Comparison of ENCODE assay signal across 16 mouse cellular contexts in the genomic region with DNA sequence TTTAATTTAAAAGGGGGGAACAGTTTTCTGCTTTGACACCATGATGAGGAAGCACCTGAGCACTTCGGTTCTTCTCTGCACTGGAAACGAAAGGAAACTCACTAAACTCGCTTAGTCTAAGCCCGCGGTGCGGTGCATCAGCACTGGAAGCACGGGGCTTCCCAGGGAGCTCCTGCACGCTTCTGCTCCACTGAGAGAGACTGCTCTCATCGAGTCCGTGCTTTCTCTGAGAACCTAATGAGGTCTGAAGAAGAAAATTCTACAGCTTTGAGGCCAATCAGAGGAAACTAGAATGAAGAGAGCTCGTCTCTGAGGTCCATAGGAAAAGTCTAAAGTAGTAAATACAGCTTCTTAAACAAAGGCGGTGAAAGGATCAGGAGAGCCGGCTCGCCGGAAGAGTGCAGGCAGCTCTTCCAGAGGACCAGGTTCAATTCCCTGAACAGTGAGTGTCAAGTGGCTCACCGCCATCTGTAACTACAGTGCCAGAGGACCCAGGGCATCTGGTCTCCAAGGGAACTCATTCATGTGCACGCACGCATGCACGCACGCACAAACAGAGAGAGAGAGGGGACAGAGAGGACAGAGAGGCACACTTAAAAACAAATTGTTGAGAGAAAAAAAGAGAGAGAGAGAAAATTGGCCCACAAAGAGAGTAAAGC. TPM values are rescaled to one million over a fixed set of nuclear protein-coding genes. Genes with fewer than 3 reads are reported as not detected.
A peak's percentile ranks its signal among the peaks of the same experiment; 100 is the strongest.
DNase-seq lines count a peak whose midpoint lies in the region; ATAC-seq and TF ChIP-seq lines count a peak whose summit lies in the region.
"Had no signal": no experiment of that assay in that cellular context is flagged by ENCODE, and none has a peak within 500 bp of the region (broad histone marks: within the 10 kb centered on the region; RNA-seq: fewer than 3 reads in every experiment).

No protein-coding gene starts in this region.

- intact Hi-C loops in heart, postnatal 36 days (cut with DNase I) = no loop called here

- H3K27me3 ChIP-seq in forebrain, embryonic 11.5 days (ENCODE audit: control insufficient read depth, insufficient read depth, low read length) = no peaks in the 10 kb centered on the region
- H3K27me3 ChIP-seq in hindbrain, embryonic 14.5 days (ENCODE audit: control insufficient read depth, insufficient read depth, low read length) = no peaks in the 10 kb centered on the region
- H3K27me3 ChIP-seq in midbrain, postnatal 0 days (ENCODE audit: insufficient read depth, low read length) = no peaks in the 10 kb centered on the region

- peak overlapping the region; percentile 24; the same call in 1 of the 2 replicates for H3K4me2 ChIP-seq in forebrain, embryonic 11.5 days (ENCODE audit: low read depth, low read length, severe bottlenecking)
- H3K4me2 ChIP-seq in hindbrain, embryonic 14.5 days (replicated peaks) = peak overlapping the region; percentile 95
- peak overlapping the region; percentile 83 for H3K4me2 ChIP-seq in midbrain, postnatal 0 days (ENCODE audit: low read depth, low read length, poor library complexity, severe bottlenecking)
- H3K4me2 ChIP-seq: limb, embryonic 12.5 days; lung, embryonic 14.5 days had no signal

- H3K4me3 ChIP-seq in forebrain, embryonic 11.5 days (ENCODE audit: low read depth, low read length) = no peak overlapping the region
- H3K4me3 ChIP-seq in hindbrain, embryonic 14.5 days (replicated peaks; ENCODE audit: low read length) = peak overlapping the region; percentile 65
- peak overlapping the region; percentile 17 for H3K4me3 ChIP-seq in midbrain, postnatal 0 days (ENCODE audit: low read depth, low read length)
- H3K4me3 ChIP-seq: gastrocnemius, adult 2 months; heart, embryonic 10.5 days; limb, embryonic 12.5 days; megakaryocyte, embryonic 14.5 days had no signal

- no peaks in the 10 kb centered on the region for H3K36me3 ChIP-seq in forebrain, embryonic 11.5 days (ENCODE audit: control insufficient read depth, insufficient read depth, low read length)
- H3K36me3 ChIP-seq in hindbrain, embryonic 14.5 days (replicated peaks; ENCODE audit: control insufficient read depth, insufficient read depth) = no peaks in the 10 kb centered on the region
- H3K36me3 ChIP-seq in midbrain, postnatal 0 days (ENCODE audit: insufficient read depth, low read length) = peaks cover 3% of the 10 kb centered on the region; the same call in 1 of the 2 replicates
- H3K36me3 ChIP-seq: heart, embryonic 10.5 days; limb, embryonic 12.5 days had no signal

- H3K9me3 ChIP-seq in forebrain, embryonic 11.5 days (ENCODE audit: control insufficient read depth, low read length) = no peaks in the 10 kb centered on the region
- H3K9me3 ChIP-seq in hindbrain, embryonic 14.5 days (ENCODE audit: control insufficient read depth, low read length) = no peaks in the 10 kb centered on the region
- H3K9me3 ChIP-seq in midbrain, postnatal 0 days (ENCODE audit: low read length) = no peaks in the 10 kb centered on the region
- H3K9me3 ChIP-seq: heart, embryonic 10.5 days; limb, embryonic 12.5 days had no signal

- H3K27ac ChIP-seq in forebrain, embryonic 11.5 days (ENCODE audit: low read depth, low read length) = no peak overlapping the region
- H3K27ac ChIP-seq in hindbrain, embryonic 14.5 days = 0 out of 2 replicates have a peak overlapping the region, but pooled peaks have one; percentile 3
- H3K27ac ChIP-seq in midbrain, postnatal 0 days (ENCODE audit: low read depth, low read length) = no peak overlapping the region
- H3K27ac ChIP-seq: gastrocnemius, adult 2 months; heart, embryonic 10.5 days; limb, embryonic 12.5 days had no signal

- peaks cover 18% of the 10 kb centered on the region for H3K4me1 ChIP-seq in forebrain, embryonic 11.5 days (replicated peaks; ENCODE audit: control insufficient read depth, insufficient read depth, low read length)
- peaks cover 31% of the 10 kb centered on the region for H3K4me1 ChIP-seq in hindbrain, embryonic 14.5 days (replicated peaks; ENCODE audit: control insufficient read depth, insufficient read depth, low read length)
- H3K4me1 ChIP-seq in midbrain, postnatal 0 days (ENCODE audit: insufficient read depth, low read length) = peaks cover 4% of the 10 kb centered on the region; the same call in 1 of the 2 replicates

- DNase-seq in cerebellum, postnatal 10 days = peak; percentile 60 to 63
- DNase-seq in forebrain, embryonic 11.5 days (ENCODE audit: low spot score) = no peak
- DNase-seq in hindbrain, embryonic 14.5 days (ENCODE audit: low spot score) = no peak
- DNase-seq in midbrain, postnatal 0 days (ENCODE audit: low spot score) = peak; percentile 39
- DNase-seq in gastrocnemius, adult 8-10 months (ENCODE audit: low spot score in 2 of 2) = no peak
- no peak for DNase-seq in heart, postnatal 36 days
- DNase-seq in ovary, postnatal 10 days (ENCODE audit: low spot score) = no peak
- DNase-seq: adrenal gland, adult 2 months; gastrocnemius, adult 2 months; lung, embryonic 14.5 days; thymus, postnatal 4 days had no signal

- TF ChIP-seq CTCF in midbrain, postnatal 0 days (IDR thresholded peaks at IDR 0.05) = no peak

- no peak for ATAC-seq in cerebellum, adult (ENCODE audit: insufficient number of reproducible peaks, low FRiP score, low TSS enrichment)
- ATAC-seq in forebrain, embryonic 11.5 days (replicated peaks; ENCODE audit: low FRiP score) = peak; percentile 25; the same call in 1 of the 2 replicates
- no peak for ATAC-seq in hindbrain, embryonic 14.5 days (ENCODE audit: low FRiP score)
- no peak for ATAC-seq in midbrain, postnatal 0 days (ENCODE audit: low FRiP score)

- 60% methylated on average over 20 of the region's 20 CpGs for WGBS in forebrain, embryonic 11.5 days
- 57% methylated on average over 20 of the region's 20 CpGs for WGBS in hindbrain, embryonic 14.5 days
- 58% methylated on average over 20 of the region's 20 CpGs for WGBS in midbrain, postnatal 0 days

- no peak overlapping the region for H3K9ac ChIP-seq in forebrain, embryonic 11.5 days (ENCODE audit: low read length)
- peak overlapping the region; percentile 28; the same call in 1 of the 2 replicates for H3K9ac ChIP-seq in hindbrain, embryonic 14.5 days
- no peak overlapping the region for H3K9ac ChIP-seq in midbrain, postnatal 0 days (replicated peaks; ENCODE audit: low read length, poor library complexity, severe bottlenecking)
- H3K9ac ChIP-seq: limb, embryonic 12.5 days; lung, embryonic 14.5 days had no signal

RNA-seq across cellular contexts. Expression of a gene that starts 30.9 kb away (rescaled TPM):
- 110 and 115 TPM in 2 replicates for polyA plus RNA-seq in forebrain, embryonic 11.5 days (2014; fragmentation: Nextera tagmentation; extraction: Ambion mirVana)
- polyA plus RNA-seq in hindbrain, embryonic 14.5 days (2014; fragmentation: Nextera tagmentation; extraction: Ambion mirVana) = 101 and 123 TPM in 2 replicates
- total RNA-seq in midbrain, postnatal 0 days (2014; rRNA removed) = 94.2 and 96.8 TPM in 2 replicates
- polyA plus RNA-seq in midbrain, postnatal 0 days (2015; fragmentation: Nextera tagmentation; extraction: Ambion mirVana) = 57.0 and 63.5 TPM in 2 replicates
- total RNA-seq in gastrocnemius, adult 8-10 months (2022) = 1 to 10 TPM in 2 of 4 experiments, under 1 TPM in 2; 0.02 to 1.2 (median 0.80) TPM
- total RNA-seq in heart, postnatal 36 days (2021) = 1 to 10 TPM in 1 of 2 experiments, under 1 TPM in 1; 0.69 to 1.5 TPM
- total RNA-seq: neutrophil, adult 5-6 weeks had no signal

Comparison
In these comparisons a context has a peak if more than half of its experiments do, and no peak if none do; other contexts are left out.
1. DNase-seq: peak in cerebellum, postnatal 10 days (2 of 2) and midbrain, postnatal 0 days (single experiment); none in forebrain, embryonic 11.5 days (single experiment), hindbrain, embryonic 14.5 days (single experiment), gastrocnemius, adult 8-10 months (0 of 2), heart, postnatal 36 days (0 of 2) and ovary, postnatal 10 days (single experiment).
2. H3K4me2 ChIP-seq: peak in every context shown above with its lines; median percentile 95 in hindbrain, embryonic 14.5 days; 83 in midbrain, postnatal 0 days; 24 in forebrain, embryonic 11.5 days.
3. RNA of a gene that starts 30.9 kb away (total RNA-seq): 94.2 to 96.8 TPM in midbrain, postnatal 0 days; 0.69 to 1.5 TPM in heart, postnatal 36 days and 0.02 to 1.2 TPM in gastrocnemius, adult 8-10 months; every median in the first group is over 10 times any median in the second.